Mouse (Mus musculus) layer of hippocampus, adult 11-12 months (tissue): ENCODE results near the gene Rbm48.

ENCODE experiments used
- DNase-seq: peaks from one replicate; pipeline ENCODE4 v3.0.0; 2022; ENCODE audit warnings: low spot score

The Rbm48 gene

GRCm38 (mm10) chr5:3546226-3546625 is 50.2 kb downstream of the Rbm48 start:
- no peak for DNase-seq

GRCm38 (mm10) chr5:3544480-3544769 is 52.0 kb downstream of the Rbm48 start:
- DNase-seq, result no peak

GRCm38 (mm10) chr5:3543629-3544479 is 52.5 kb downstream of the Rbm48 start, which contains the start of gene Fam133b:
Gene Fam133b, plus strand, starts transcription at chr5:3543833.
- peak; percentile 96 for DNase-seq

DNA sequence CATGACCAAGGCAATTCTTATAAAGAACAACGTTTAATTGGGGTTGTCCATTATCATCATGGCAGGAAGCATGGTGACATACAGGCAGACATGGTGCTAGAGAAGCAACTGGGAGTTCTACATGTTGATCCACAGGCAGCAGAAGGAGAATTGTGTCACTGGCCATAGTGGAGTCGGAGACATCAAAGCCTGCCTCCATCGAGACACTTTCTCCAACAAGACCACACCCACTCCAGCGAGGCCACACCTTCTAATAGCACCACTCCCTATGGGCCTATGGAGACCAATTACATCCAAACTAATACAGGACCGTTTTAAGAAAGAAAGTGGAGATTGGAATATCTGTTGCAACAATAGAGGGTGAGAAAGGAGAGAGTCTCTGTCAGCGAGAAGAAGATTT is 54.5 kb downstream of the Rbm48 start:
- DNase-seq, result no peak

- DNase-seq, result no peak
Measured at GRCm38 (mm10) chr5:3538505-3539472, 57.6 kb downstream of the Rbm48 start.

DNA sequence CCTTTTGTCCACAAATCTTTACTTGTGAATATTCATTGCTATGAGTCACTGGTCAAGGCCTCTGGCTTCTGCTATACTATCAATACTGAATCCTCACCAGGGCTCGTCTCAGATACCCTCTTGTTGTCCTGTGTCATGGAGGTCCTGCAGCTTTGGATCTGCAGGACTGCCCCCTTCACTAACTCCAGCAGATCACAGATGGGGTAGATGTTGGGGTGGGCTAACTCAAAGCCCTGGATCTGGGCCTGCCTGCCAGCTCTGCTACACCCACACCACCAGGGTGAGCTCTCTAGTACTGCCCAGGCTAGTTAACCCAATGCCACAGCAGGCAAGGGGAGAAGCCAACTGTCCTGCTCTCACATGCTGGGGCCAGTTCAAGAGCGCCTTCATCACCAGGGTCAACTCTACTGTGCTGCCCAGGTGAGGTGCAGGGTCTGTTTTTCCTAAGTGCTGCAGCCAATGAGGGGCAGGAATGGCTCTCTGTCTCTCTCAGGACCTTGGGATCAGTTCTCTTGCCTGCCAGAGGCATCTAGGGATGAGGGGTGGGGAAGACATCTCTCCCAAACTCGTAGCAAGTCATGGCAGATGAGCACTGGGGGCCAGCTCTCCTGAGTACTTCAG is 59.7 kb downstream of the Rbm48 start:
- no peak for DNase-seq
